ENCODE assay signal across 8 mouse cellular contexts in the genomic region with DNA sequence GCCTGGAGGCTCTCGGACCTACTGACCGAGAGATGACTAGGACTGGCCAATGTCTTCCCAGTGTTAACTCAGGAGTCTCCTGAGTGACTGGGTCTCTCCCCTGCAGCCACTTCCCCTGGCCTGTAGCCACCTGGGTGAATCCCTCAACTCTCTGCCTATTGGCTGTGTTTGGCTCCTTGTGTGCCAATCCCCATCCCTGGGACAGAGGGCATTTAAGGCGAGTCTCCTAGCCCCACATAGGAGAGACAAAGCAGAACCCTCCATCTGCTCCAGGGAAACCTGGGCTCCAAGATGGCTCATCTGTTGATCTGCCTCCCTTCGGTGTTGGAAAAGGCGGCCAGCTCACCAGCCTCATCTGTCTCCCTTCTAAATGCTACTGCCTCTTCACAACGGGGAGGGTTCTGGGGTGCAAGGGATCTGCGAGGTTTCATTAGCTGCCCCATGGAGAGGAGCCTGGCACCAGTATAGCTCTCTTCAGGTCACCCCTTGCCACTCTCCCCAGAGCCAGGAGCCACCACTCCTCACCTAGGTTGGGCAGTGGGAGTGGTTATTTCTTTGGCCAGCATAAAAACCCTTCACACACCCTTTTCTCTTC. TPM values are rescaled to one million over a fixed set of nuclear protein-coding genes. Genes with fewer than 3 reads are reported as not detected.
DNase-seq lines count a peak whose midpoint lies in the region; ATAC-seq and TF ChIP-seq lines count a peak whose summit lies in the region.

No protein-coding gene starts in this region.

- H3K36me3 ChIP-seq in liver, adult 2 months (ENCODE audit: control insufficient read depth, insufficient read depth, low read length), result no peaks in the 10 kb centered on the region; the same call in 1 of the 2 replicates
- no peaks in the 10 kb centered on the region for H3K36me3 ChIP-seq in hindbrain, embryonic 15.5 days
- H3K36me3 ChIP-seq in myocyte (ENCODE audit: control insufficient read depth, insufficient read depth), result peaks cover 7% of the 10 kb centered on the region

- peak overlapping the region; percentile 86 for H3K4me2 ChIP-seq in hindbrain, embryonic 15.5 days
- peak overlapping the region; percentile 87 for H3K4me2 ChIP-seq in myocyte (ENCODE audit: low read depth)

- H3K27me3 ChIP-seq in liver, adult 2 months (ENCODE audit: control insufficient read depth, insufficient read depth, low read length), result no peaks in the 10 kb centered on the region
- peaks cover 10% of the 10 kb centered on the region; the same call in 1 of the 2 replicates for H3K27me3 ChIP-seq in hindbrain, embryonic 15.5 days
- H3K27me3 ChIP-seq in myocyte (ENCODE audit: control insufficient read depth, insufficient read depth, insufficient read length), result no peaks in the 10 kb centered on the region

- H3K4me1 ChIP-seq in liver, adult 2 months (ENCODE audit: control insufficient read depth, insufficient read depth, low read length), result peaks cover 52% of the 10 kb centered on the region
- peaks cover 77% of the 10 kb centered on the region for H3K4me1 ChIP-seq in hindbrain, embryonic 15.5 days (replicated peaks)

- no peak for ATAC-seq in hindbrain, embryonic 15.5 days (ENCODE audit: low FRiP score, low read depth)

- DNase-seq in liver, adult 2 months (ENCODE audit: extremely low read depth, low read depth, low spot score), result peak; percentile 44
- DNase-seq in liver, result no peak
- peak; percentile 89 to 92 for DNase-seq in cerebellum, postnatal 14 days
- no peak for DNase-seq in spleen, postnatal 4 days (ENCODE audit: low spot score in 2 of 2)
- DNase-seq in right cerebral cortex, postnatal 25 days, result no peak
- no peak for DNase-seq in adrenal gland, adult 2 months

- WGBS in liver, adult 2 months, result 44% methylated on average over 7 of the region's 7 CpGs
- WGBS in hindbrain, embryonic 15.5 days, result 38% methylated on average over 7 of the region's 7 CpGs

- TF ChIP-seq CTCF in liver, adult 2 months (IDR thresholded peaks at IDR 0.05; ENCODE audit: low read depth, low read length), result no peak

- no peak overlapping the region for H3ac ChIP-seq in myocyte (ENCODE audit: control insufficient read depth, insufficient read length)

- H3K27ac ChIP-seq in liver, adult 2 months (replicated peaks; ENCODE audit: insufficient read depth, low read depth, low read length), result peak overlapping the region; percentile 7
- H3K27ac ChIP-seq in hindbrain, embryonic 15.5 days (replicated peaks), result no peak overlapping the region

- H3K9ac ChIP-seq in liver, adult 2 months (ENCODE audit: low read depth, low read length), result peak overlapping the region; percentile 41
- no peak overlapping the region for H3K9ac ChIP-seq in hindbrain, embryonic 15.5 days

- no peaks in the 10 kb centered on the region for H3K9me3 ChIP-seq in hindbrain, embryonic 15.5 days

- 0 out of 2 replicates have a peak, but pooled peaks have one; percentile 13 for TF ChIP-seq POLR2A in liver, adult 2 months (IDR thresholded peaks at IDR 0.05; ENCODE audit: extremely low read depth, insufficient read depth, low read length)
- peak; percentile 25 for TF ChIP-seq POLR2A in myocyte (IDR thresholded peaks at IDR 0.05; ENCODE audit: insufficient read length, low read depth)

- H3K4me3 ChIP-seq in liver, adult 2 months (ENCODE audit: insufficient read depth, low read depth, low read length), result peak overlapping the region; percentile 18
- H3K4me3 ChIP-seq in hindbrain, embryonic 15.5 days, result peak overlapping the region; percentile 63
- peak overlapping the region; percentile 90 for H3K4me3 ChIP-seq in myocyte

- peaks cover 21% of the 10 kb centered on the region for H3K79me2 ChIP-seq in liver, adult 2 months (ENCODE audit: control insufficient read depth, insufficient read depth, low read length)
- H3K79me2 ChIP-seq in myocyte (ENCODE audit: control insufficient read depth, insufficient read depth), result peaks cover 32% of the 10 kb centered on the region

TF ChIP-seq in myocyte, 11 proteins besides CTCF, POLR2A, EP300 and RAD21:
- TF ChIP-seq SRF (IDR thresholded peaks at IDR 0.05; ENCODE audit: control insufficient read depth, insufficient read length, low read depth) (no peak), MAX (IDR thresholded peaks at IDR 0.05; ENCODE audit: low read depth) (no peak), TCF3 (IDR thresholded peaks at IDR 0.05; ENCODE audit: insufficient read length, low read depth) (no peak), REST (IDR thresholded peaks at IDR 0.05; ENCODE audit: insufficient read depth, insufficient read length) (no peak), CEBPB (IDR thresholded peaks at IDR 0.05; ENCODE audit: insufficient read depth, poor library complexity, severe bottlenecking) (no peak), E2F4 (IDR thresholded peaks at IDR 0.05; ENCODE audit: insufficient read depth) (no peak), POLR2AphosphoS2 (IDR thresholded peaks at IDR 0.05; ENCODE audit: insufficient read length, low read depth) (no peak), MYOD1 (IDR thresholded peaks at IDR 0.05; ENCODE audit: control insufficient read depth in 1 of 3, insufficient read length in 2 of 3, low read depth in 2 of 3) (no peak), USF1 (IDR thresholded peaks at IDR 0.05; ENCODE audit: low read depth) (no peak), TCF12 (IDR thresholded peaks at IDR 0.05; ENCODE audit: insufficient read depth, poor library complexity, severe bottlenecking) (no peak), MYOG (IDR thresholded peaks at IDR 0.05; ENCODE audit: control insufficient read depth in 1 of 3, insufficient read depth in 1 of 3, insufficient read length in 2 of 3, low read depth in 2 of 3) (no peak)
TF ChIP-seq in myocyte: peak in this region for 0.

RNA-seq across cellular contexts. Expression of a gene that starts 3.2 kb away (rescaled TPM):
- total RNA-seq in liver, adult 2 months (2014; rRNA removed), result 2.0 and 2.4 TPM in 2 replicates
- polyA plus RNA-seq in liver, adult 2 months (2012; rRNA removed), result 4.0 and 7.5 TPM in 2 replicates
- 7.8 and 9.2 TPM in 2 replicates for polyA plus RNA-seq in hindbrain, embryonic 15.5 days (2015; fragmentation: Nextera tagmentation; extraction: Ambion mirVana)
- 27.3 TPM for polyA plus RNA-seq in myocyte (2012; fragmentation: generic; extraction: Trizol)
- 1 to 10 TPM; 3.2 to 6.9 TPM for total RNA-seq in adrenal gland, adult 2 months (2021)
- 14.1 and 14.8 TPM in 2 replicates for polyA plus RNA-seq in adrenal gland, adult 2 months (2012; rRNA removed)

RNA-seq across cellular contexts. Expression of a gene that starts 19.5 kb away (rescaled TPM):
- total RNA-seq in liver, adult 2 months (2014; rRNA removed), result 4.7 and 5.0 TPM in 2 replicates
- polyA plus RNA-seq in liver, adult 2 months (2012; rRNA removed), result 17.8 and 22.1 TPM in 2 replicates
- 59.4 and 63.7 TPM in 2 replicates for polyA plus RNA-seq in hindbrain, embryonic 15.5 days (2015; fragmentation: Nextera tagmentation; extraction: Ambion mirVana)
- polyA plus RNA-seq in myocyte (2012; fragmentation: generic; extraction: Trizol), result 61.6 TPM
- 10 to 100 TPM; 53.9 to 54.5 TPM for total RNA-seq in adrenal gland, adult 2 months (2021)
- polyA plus RNA-seq in adrenal gland, adult 2 months (2012; rRNA removed), result 99.4 and 165 TPM in 2 replicates

Comparison
In these comparisons a context has a peak if more than half of its experiments do, and no peak if none do; other contexts are left out.
1. DNase-seq: peak in liver, adult 2 months (single experiment) and cerebellum, postnatal 14 days (2 of 2); none in liver (single experiment), spleen, postnatal 4 days (0 of 2), right cerebral cortex, postnatal 25 days (single experiment) and adrenal gland, adult 2 months (single experiment).
2. H3K4me3 ChIP-seq: peak in every context shown above with its lines; median percentile 90 in myocyte; 63 in hindbrain, embryonic 15.5 days; 18 in liver, adult 2 months.